Mouse (Mus musculus): ENCODE data around the gene Kcnd3. TPM values are rescaled to one million over a fixed set of nuclear protein-coding genes. Genes with fewer than 3 reads are reported as not detected.

Gene Kcnd3
- polyA plus RNA-seq, 1 experiment from 2014 or later = 5.3 TPM

GRCm38 (mm10) chr3:105476408-105476807, 24.3 kb downstream of the Kcnd3 start:
- Histone ChIP-seq H3K4me2 (replicated peaks) (no peak overlapping the region), H3K9ac (no peak overlapping the region), H3K27me3 (no peaks in the 10 kb centered on the region), H3K4me3 (no peak overlapping the region), H3K9me3 (replicated peaks) (no peaks in the 10 kb centered on the region), H3K4me1 (peaks cover 10% of the 10 kb centered on the region), H3K27ac (no peak overlapping the region), H3K36me3 (no peaks in the 10 kb centered on the region)
- no peak for ATAC-seq (ENCODE audit: low FRiP score)
- WGBS = 76% methylated on average over 1 of the region's 1 CpGs

- no peak overlapping the region for H3K4me2 ChIP-seq (replicated peaks)
- no peak overlapping the region for H3K4me3 ChIP-seq
- ATAC-seq (ENCODE audit: low FRiP score) = no peak
- no peaks in the 10 kb centered on the region for H3K27me3 ChIP-seq
- WGBS = 86% methylated on average over 4 of the region's 4 CpGs
- no peaks in the 10 kb centered on the region for H3K9me3 ChIP-seq (replicated peaks)
- peaks cover 30% of the 10 kb centered on the region for H3K4me1 ChIP-seq
- H3K27ac ChIP-seq = no peak overlapping the region
- no peaks in the 10 kb centered on the region for H3K36me3 ChIP-seq
- H3K9ac ChIP-seq = no peak overlapping the region
These were observed 26.7 kb downstream of the Kcnd3 start for GRCm38 (mm10) chr3:105478876-105479275.

- no peaks in the 10 kb centered on the region for H3K9me3 ChIP-seq (replicated peaks)
- no peak overlapping the region for H3K27ac ChIP-seq
- H3K27me3 ChIP-seq = peaks cover 4% of the 10 kb centered on the region; the same call in 1 of the 2 replicates
- WGBS = 41% methylated on average over 8 of the region's 8 CpGs
- no peak overlapping the region for H3K4me3 ChIP-seq
- no peak overlapping the region for H3K9ac ChIP-seq
- no peaks in the 10 kb centered on the region for H3K36me3 ChIP-seq
- peak; percentile 13; the same call in 1 of the 2 replicates for ATAC-seq (ENCODE audit: low FRiP score)
- no peak overlapping the region for H3K4me2 ChIP-seq (replicated peaks)
- peaks cover 31% of the 10 kb centered on the region for H3K4me1 ChIP-seq
These were observed 29.3 kb downstream of the Kcnd3 start for GRCm38 (mm10) chr3:105481419-105481818.

GRCm38 (mm10) chr3:105483651-105484052, 31.5 kb downstream of the Kcnd3 start:
- H3K9ac ChIP-seq = no peak overlapping the region; the same call in 1 of the 2 replicates
- H3K36me3 ChIP-seq = no peaks in the 10 kb centered on the region
- H3K4me3 ChIP-seq = no peak overlapping the region
- WGBS = 47% methylated on average over 13 of the region's 13 CpGs
- H3K27ac ChIP-seq = no peak overlapping the region
- H3K4me2 ChIP-seq (replicated peaks) = 0 out of 2 replicates have a peak overlapping the region, but pooled peaks have one; percentile 3
- H3K27me3 ChIP-seq = peaks cover 8% of the 10 kb centered on the region; the same call in 1 of the 2 replicates
- ATAC-seq (ENCODE audit: low FRiP score) = peak; percentile 55; the same call in 1 of the 2 replicates
- H3K4me1 ChIP-seq = peaks cover 31% of the 10 kb centered on the region
- H3K9me3 ChIP-seq (replicated peaks) = no peaks in the 10 kb centered on the region

GRCm38 (mm10) chr3:105487171-105487570, 35.0 kb downstream of the Kcnd3 start:
- Histone ChIP-seq H3K4me3 (no peak overlapping the region), H3K9me3 (replicated peaks) (no peaks in the 10 kb centered on the region), H3K36me3 (no peaks in the 10 kb centered on the region), H3K4me1 (peaks cover 27% of the 10 kb centered on the region), H3K4me2 (replicated peaks) (no peak overlapping the region), H3K27ac (no peak overlapping the region), H3K27me3 (peaks cover 8% of the 10 kb centered on the region; the same call in 1 of the 2 replicates), H3K9ac (no peak overlapping the region)
- 53% methylated on average over 8 of the region's 8 CpGs for WGBS
- no peak for ATAC-seq (ENCODE audit: low FRiP score)

GRCm38 (mm10) chr3:105489607-105490006, 37.5 kb downstream of the Kcnd3 start:
- H3K9me3 ChIP-seq (replicated peaks) = no peaks in the 10 kb centered on the region
- peaks cover 6% of the 10 kb centered on the region; the same call in 1 of the 2 replicates for H3K27me3 ChIP-seq
- no peak overlapping the region for H3K4me2 ChIP-seq (replicated peaks)
- peaks cover 22% of the 10 kb centered on the region for H3K4me1 ChIP-seq
- H3K36me3 ChIP-seq = no peaks in the 10 kb centered on the region
- H3K9ac ChIP-seq = no peak overlapping the region
- H3K27ac ChIP-seq = no peak overlapping the region; the same call in 1 of the 2 replicates
- 23% methylated on average over 4 of the region's 4 CpGs for WGBS
- no peak overlapping the region for H3K4me3 ChIP-seq
- ATAC-seq (ENCODE audit: low FRiP score) = no peak

GRCm38 (mm10) chr3:105494886-105495285, 42.8 kb downstream of the Kcnd3 start:
- Histone ChIP-seq H3K9ac (no peak overlapping the region), H3K27ac (no peak overlapping the region), H3K4me3 (no peak overlapping the region), H3K4me1 (peaks cover 35% of the 10 kb centered on the region), H3K36me3 (no peaks in the 10 kb centered on the region), H3K27me3 (no peaks in the 10 kb centered on the region), H3K9me3 (replicated peaks) (no peaks in the 10 kb centered on the region), H3K4me2 (replicated peaks) (no peak overlapping the region)
- peak; percentile 36; the same call in 1 of the 2 replicates for ATAC-seq (ENCODE audit: low FRiP score)
- 51% methylated on average over 9 of the region's 9 CpGs for WGBS

GRCm38 (mm10) chr3:105496216-105496615, 44.1 kb downstream of the Kcnd3 start:
- 60% methylated on average over 7 of the region's 7 CpGs for WGBS
- H3K4me3 ChIP-seq = no peak overlapping the region
- H3K27ac ChIP-seq = no peak overlapping the region
- H3K9ac ChIP-seq = no peak overlapping the region
- no peak overlapping the region for H3K4me2 ChIP-seq (replicated peaks)
- H3K9me3 ChIP-seq (replicated peaks) = no peaks in the 10 kb centered on the region
- H3K36me3 ChIP-seq = no peaks in the 10 kb centered on the region
- ATAC-seq (ENCODE audit: low FRiP score) = no peak
- H3K27me3 ChIP-seq = no peaks in the 10 kb centered on the region
- H3K4me1 ChIP-seq = peaks cover 30% of the 10 kb centered on the region

- 79% methylated on average over 5 of the region's 5 CpGs for WGBS
- no peak for ATAC-seq (ENCODE audit: low FRiP score)
- H3K9ac ChIP-seq = no peak overlapping the region
- no peak overlapping the region for H3K4me3 ChIP-seq
- no peaks in the 10 kb centered on the region for H3K36me3 ChIP-seq
- no peaks in the 10 kb centered on the region for H3K9me3 ChIP-seq (replicated peaks)
- peaks cover 29% of the 10 kb centered on the region for H3K4me1 ChIP-seq
- H3K27me3 ChIP-seq = no peaks in the 10 kb centered on the region
- H3K4me2 ChIP-seq (replicated peaks) = no peak overlapping the region
- no peak overlapping the region for H3K27ac ChIP-seq
These were observed 44.8 kb downstream of the Kcnd3 start for GRCm38 (mm10) chr3:105496935-105497334.

GRCm38 (mm10) chr3:105501071-105501470, 48.9 kb downstream of the Kcnd3 start:
- Histone ChIP-seq H3K27ac (no peak overlapping the region), H3K9ac (no peak overlapping the region), H3K36me3 (no peaks in the 10 kb centered on the region), H3K4me1 (peaks cover 15% of the 10 kb centered on the region), H3K27me3 (no peaks in the 10 kb centered on the region), H3K4me3 (no peak overlapping the region), H3K4me2 (replicated peaks) (no peak overlapping the region), H3K9me3 (replicated peaks) (no peaks in the 10 kb centered on the region)
- WGBS = 86% methylated on average over 1 of the region's 1 CpGs
- ATAC-seq (ENCODE audit: low FRiP score) = no peak

GRCm38 (mm10) chr3:105504272-105504671, 52.1 kb downstream of the Kcnd3 start:
- WGBS = 90% methylated on average over 3 of the region's 3 CpGs

GRCm38 (mm10) chr3:105505161-105505872, 53.2 kb downstream of the Kcnd3 start:
- peak overlapping the region; percentile 45; the same call in 1 of the 2 replicates for H3K27ac ChIP-seq
- WGBS = 53% methylated on average over 15 of the region's 15 CpGs
- H3K27me3 ChIP-seq = 0 out of 2 replicates have a peak, but pooled peaks cover 5% of the 10 kb centered on the region
- H3K9ac ChIP-seq = no peak overlapping the region
- H3K4me3 ChIP-seq = no peak overlapping the region
- ATAC-seq (ENCODE audit: low FRiP score) = peak; percentile 36; the same call in 1 of the 2 replicates
- H3K4me2 ChIP-seq (replicated peaks) = no peak overlapping the region
- H3K9me3 ChIP-seq (replicated peaks) = no peaks in the 10 kb centered on the region
- H3K4me1 ChIP-seq = peaks cover 17% of the 10 kb centered on the region; the same call in 1 of the 2 replicates
- H3K36me3 ChIP-seq = no peaks in the 10 kb centered on the region

More at GRCm38 (mm10) chr3:105504272-105504671, 52.1 kb downstream of the Kcnd3 start:
- H3K4me3 ChIP-seq = no peak overlapping the region
- H3K9ac ChIP-seq = no peak overlapping the region
- no peak overlapping the region for H3K4me2 ChIP-seq (replicated peaks)
- no peak overlapping the region for H3K27ac ChIP-seq
- no peaks in the 10 kb centered on the region for H3K9me3 ChIP-seq (replicated peaks)
- H3K36me3 ChIP-seq = no peaks in the 10 kb centered on the region
- H3K4me1 ChIP-seq = peaks cover 17% of the 10 kb centered on the region; the same call in 1 of the 2 replicates
- ATAC-seq (ENCODE audit: low FRiP score) = no peak
- H3K27me3 ChIP-seq = 0 out of 2 replicates have a peak, but pooled peaks cover under 1% of the 10 kb centered on the region
